Mouse (Mus musculus): ENCODE measurements around the gene Donson. TPM values are rescaled to one million over a fixed set of nuclear protein-coding genes. Genes with fewer than 3 reads are reported as not detected.
"Not testable (repeated sequence)": the region's sequence is repeated elsewhere in the genome, so short reads cannot be mapped to it uniquely, and the experiment has no call there.

The Donson gene
- polyA plus RNA-seq, 1 experiment from 2014 or later = 12.3 TPM

- WGBS = under 1% methylated on average over 67 of the region's 70 CpGs
- peak within 1 kb of the TSS; percentile 81 to 84 for H3K4me3 ChIP-seq (ENCODE audit: control insufficient read depth in 1 of 2, insufficient read depth in 1 of 2, low read depth in 1 of 2, low read length in 2 of 2)
- ATAC-seq (ENCODE audit: insufficient number of reproducible peaks, insufficient read depth, low FRiP score, low read depth) = peak; percentile 94
These were observed 40.9 kb downstream of the Donson start, which contains the start of gene Son for GRCm38 (mm10) chr16:91647461-91648219. TSS of gene Son (plus strand) at chr16:91647506.

DNA sequence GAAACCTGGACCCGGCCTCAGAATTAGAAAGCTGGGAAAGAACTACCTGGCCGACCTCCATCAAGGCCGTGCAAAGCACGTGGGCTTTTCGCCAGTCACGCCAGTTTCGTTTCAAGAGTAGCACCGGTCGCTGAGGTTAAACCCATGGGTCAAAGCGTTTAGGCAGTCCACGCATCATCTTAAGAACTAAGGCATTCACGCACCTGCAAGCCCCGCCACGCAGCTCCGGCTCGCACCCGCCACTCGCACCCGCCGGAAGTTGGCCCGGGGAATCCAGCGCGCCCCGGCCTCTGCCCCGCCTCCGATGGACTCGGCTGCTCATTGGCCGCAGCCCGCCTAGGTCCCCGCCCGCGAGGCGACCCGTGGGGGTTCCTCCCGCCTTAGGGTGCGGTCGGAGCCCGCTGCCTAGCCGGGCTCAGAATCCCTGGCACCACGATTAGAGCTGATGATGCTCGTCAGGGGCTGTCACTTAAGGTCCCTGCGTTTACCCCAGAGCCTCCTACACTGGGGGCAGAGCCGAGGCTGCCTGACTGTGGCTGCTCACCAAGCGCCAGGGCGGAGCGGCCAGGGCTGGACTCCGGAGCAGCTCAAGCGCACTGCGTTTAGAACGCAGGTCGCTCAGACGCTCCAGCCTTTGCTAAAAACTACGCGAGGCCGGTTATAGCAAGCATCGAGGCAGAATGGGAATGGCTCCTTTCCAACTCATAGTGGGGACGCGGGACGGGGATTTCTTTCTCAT lies 41.7 kb downstream of the Donson start, which contains the start of gene Gart:
Gart (minus strand) TSS at position 272 of the 739 bp plus-strand sequence.
- no peaks in the 10 kb centered on the region for H3K27me3 ChIP-seq (ENCODE audit: control insufficient read depth, insufficient read depth, low read length)
- H3K27ac ChIP-seq (replicated peaks in 1 of 2; ENCODE audit: control insufficient read depth in 1 of 2, insufficient read depth in 1 of 2, low read depth in 2 of 2, low read length in 2 of 2) = peak within 1 kb of the TSS; percentile 97 to 98
- H3K4me3 ChIP-seq (ENCODE audit: control insufficient read depth in 1 of 2, insufficient read depth in 1 of 2, low read depth in 1 of 2, low read length in 2 of 2) = peak within 1 kb of the TSS; percentile 81 to 84
- ATAC-seq (ENCODE audit: insufficient number of reproducible peaks, insufficient read depth, low FRiP score, low read depth) = peak; percentile 88
- H3K36me3 ChIP-seq (ENCODE audit: control insufficient read depth, insufficient read depth, low read length) = peaks cover 19% of the 10 kb centered on the region
- H3K9ac ChIP-seq (ENCODE audit: low read length) = peak within 1 kb of the TSS; percentile 97
- peaks cover 2 to 9% of the 10 kb centered on the region in 2 experiments; a peak in 3 of 4 replicates for H3K4me1 ChIP-seq (ENCODE audit: control insufficient read depth in 2 of 2, insufficient read depth in 2 of 2, low read length in 2 of 2)
- H3K9me3 ChIP-seq (ENCODE audit: control insufficient read depth, low read length) = no peaks in the 10 kb centered on the region
- H3K4me2 ChIP-seq (ENCODE audit: low read length) = peak within 1 kb of the TSS; percentile 92
- WGBS = under 1% methylated on average over 59 of the region's 59 CpGs

More at GRCm38 (mm10) chr16:91647461-91648219, 40.9 kb downstream of the Donson start, which contains the start of gene Son:
- H3K27ac ChIP-seq (replicated peaks in 1 of 2; ENCODE audit: control insufficient read depth in 1 of 2, insufficient read depth in 1 of 2, low read depth in 2 of 2, low read length in 2 of 2) = peak within 1 kb of the TSS; percentile 97 to 98
- H3K36me3 ChIP-seq (ENCODE audit: control insufficient read depth, insufficient read depth, low read length) = peaks cover 19% of the 10 kb centered on the region
- H3K4me2 ChIP-seq (ENCODE audit: low read length) = peak within 1 kb of the TSS; percentile 92
- H3K9me3 ChIP-seq (ENCODE audit: control insufficient read depth, low read length) = no peaks in the 10 kb centered on the region
- no peaks in the 10 kb centered on the region for H3K27me3 ChIP-seq (ENCODE audit: control insufficient read depth, insufficient read depth, low read length)
- peak within 1 kb of the TSS; percentile 97 for H3K9ac ChIP-seq (ENCODE audit: low read length)
- H3K4me1 ChIP-seq (ENCODE audit: control insufficient read depth in 2 of 2, insufficient read depth in 2 of 2, low read length in 2 of 2) = peaks cover 2 to 9% of the 10 kb centered on the region in 2 experiments

DNA sequence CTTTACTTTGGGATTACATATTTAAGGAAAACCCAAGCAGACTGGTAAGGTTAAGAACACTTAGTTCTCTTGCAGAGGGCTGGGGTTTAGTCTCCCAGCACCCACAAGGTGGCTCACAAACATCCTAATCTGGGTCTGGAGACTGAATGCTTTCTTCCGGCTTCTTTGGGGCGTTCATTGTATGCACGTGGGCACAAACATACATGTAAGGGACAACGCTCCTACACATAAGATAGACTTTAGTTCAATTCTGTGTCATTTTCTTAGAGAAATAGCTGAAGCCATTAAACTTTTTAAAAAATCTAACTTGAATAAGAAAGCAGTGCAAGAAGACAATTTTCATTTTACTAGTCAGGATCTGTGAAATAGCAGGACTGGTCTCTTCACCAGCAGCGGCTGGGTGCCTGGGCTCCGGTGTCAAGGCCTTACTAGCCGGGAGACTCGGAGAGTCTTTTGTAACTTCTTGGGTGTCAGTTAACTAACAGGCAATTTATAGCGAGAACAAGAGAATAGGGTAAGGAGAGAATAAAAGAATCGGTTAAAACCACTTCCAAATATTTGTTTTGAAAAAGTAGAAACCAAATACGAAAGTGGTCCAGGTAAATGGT lies 42.5 kb downstream of the Donson start:
- Histone ChIP-seq H3K4me2 (ENCODE audit: low read length) (peak overlapping the region; percentile 92), H3K4me3 (ENCODE audit: control insufficient read depth in 1 of 2, insufficient read depth in 1 of 2, low read depth in 1 of 2, low read length in 2 of 2) (peak overlapping the region; percentile 79 to 84), H3K9me3 (ENCODE audit: control insufficient read depth, low read length) (no peaks in the 10 kb centered on the region), H3K27ac (replicated peaks in 1 of 2; ENCODE audit: control insufficient read depth in 1 of 2, insufficient read depth in 1 of 2, low read depth in 2 of 2, low read length in 2 of 2) (peak overlapping the region; percentile 62 to 97), H3K36me3 (ENCODE audit: control insufficient read depth, insufficient read depth, low read length) (peaks cover 19% of the 10 kb centered on the region), H3K27me3 (ENCODE audit: control insufficient read depth, insufficient read depth, low read length) (no peaks in the 10 kb centered on the region), H3K4me1 (ENCODE audit: control insufficient read depth in 2 of 2, insufficient read depth in 2 of 2, low read length in 2 of 2) (peaks cover 2 to 9% of the 10 kb centered on the region in 2 experiments; a peak in 3 of 4 replicates), H3K9ac (ENCODE audit: low read length) (peak overlapping the region; percentile 80)
- 2% methylated on average over 11 of the region's 11 CpGs for WGBS
- no peak for ATAC-seq (ENCODE audit: insufficient number of reproducible peaks, insufficient read depth, low FRiP score, low read depth)

DNA sequence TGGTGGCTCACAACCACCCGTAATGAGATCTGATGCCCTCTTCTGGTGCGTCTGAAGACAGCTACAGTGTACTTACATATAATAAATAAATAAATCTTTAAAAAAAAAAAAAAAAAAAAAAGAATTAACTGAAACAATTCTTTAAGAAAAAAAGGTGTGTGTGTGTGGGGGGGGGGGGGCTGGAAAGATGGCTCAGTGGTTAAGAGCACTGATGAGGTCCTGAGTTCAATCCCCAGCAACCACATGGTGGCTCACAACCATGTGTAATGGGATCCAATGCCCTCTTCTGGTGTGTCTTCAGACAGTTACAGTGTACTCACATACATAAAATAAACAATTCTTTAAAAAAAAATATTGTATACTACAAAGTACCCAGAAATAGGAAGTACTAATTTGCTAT lies 43.1 kb downstream of the Donson start:
- not testable (repeated sequence) for H3K9ac ChIP-seq (ENCODE audit: low read length); ATAC-seq (ENCODE audit: insufficient number of reproducible peaks, insufficient read depth, low FRiP score, low read depth); H3K27me3 ChIP-seq (ENCODE audit: control insufficient read depth, insufficient read depth, low read length); H3K4me3 ChIP-seq (ENCODE audit: control insufficient read depth in 1 of 2, insufficient read depth in 1 of 2, low read depth in 1 of 2, low read length in 2 of 2); H3K27ac ChIP-seq (replicated peaks in 1 of 2; ENCODE audit: control insufficient read depth in 1 of 2, insufficient read depth in 1 of 2, low read depth in 2 of 2, low read length in 2 of 2); H3K9me3 ChIP-seq (ENCODE audit: control insufficient read depth, low read length); H3K4me1 ChIP-seq (ENCODE audit: control insufficient read depth in 2 of 2, insufficient read depth in 2 of 2, low read length in 2 of 2)
- H3K4me2 ChIP-seq (ENCODE audit: low read length) = peak overlapping the region; percentile 92
- WGBS = no CpG with 5 or more reads among the region's 2 CpGs
- H3K36me3 ChIP-seq (ENCODE audit: control insufficient read depth, insufficient read depth, low read length) = peaks cover 25% of the 10 kb centered on the region

DNA sequence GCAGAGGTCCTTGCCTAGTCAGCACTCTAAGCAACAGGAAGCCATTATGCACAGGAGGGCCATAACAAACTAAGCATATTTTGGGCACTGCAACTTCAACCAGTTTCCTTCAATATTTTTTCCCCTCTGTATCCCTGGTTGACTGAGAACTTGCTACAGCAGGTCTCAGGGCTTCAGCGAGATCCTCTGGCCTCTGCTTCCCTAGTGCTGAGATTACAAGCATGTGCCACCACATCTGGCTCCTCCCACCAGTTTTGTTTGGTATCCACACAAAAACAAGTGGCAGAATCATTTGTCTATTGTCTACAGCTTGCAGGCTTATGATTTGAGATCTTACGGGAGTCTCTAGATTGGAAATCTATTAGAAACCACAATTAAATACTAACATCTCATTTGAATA lies 43.7 kb downstream of the Donson start:
- Histone ChIP-seq H3K4me1 (ENCODE audit: control insufficient read depth in 2 of 2, insufficient read depth in 2 of 2, low read length in 2 of 2) (peaks cover 2 to 9% of the 10 kb centered on the region in 2 experiments; a peak in 3 of 4 replicates), H3K27ac (replicated peaks in 1 of 2; ENCODE audit: control insufficient read depth in 1 of 2, insufficient read depth in 1 of 2, low read depth in 2 of 2, low read length in 2 of 2) (no peak overlapping the region), H3K9ac (ENCODE audit: low read length) (no peak overlapping the region), H3K4me3 (ENCODE audit: control insufficient read depth in 1 of 2, insufficient read depth in 1 of 2, low read depth in 1 of 2, low read length in 2 of 2) (no peak overlapping the region), H3K4me2 (ENCODE audit: low read length) (no peak overlapping the region), H3K36me3 (ENCODE audit: control insufficient read depth, insufficient read depth, low read length) (peaks cover 30% of the 10 kb centered on the region), H3K27me3 (ENCODE audit: control insufficient read depth, insufficient read depth, low read length) (no peaks in the 10 kb centered on the region), H3K9me3 (ENCODE audit: control insufficient read depth, low read length) (no peaks in the 10 kb centered on the region)
- WGBS = 88% methylated on average over 2 of the region's 2 CpGs
- ATAC-seq (ENCODE audit: insufficient number of reproducible peaks, insufficient read depth, low FRiP score, low read depth) = no peak

GRCm38 (mm10) chr16:91640171-91640570 lies 48.4 kb downstream of the Donson start:
- H3K36me3 ChIP-seq (ENCODE audit: control insufficient read depth, insufficient read depth, low read length) = peaks cover 77% of the 10 kb centered on the region
- no peak for ATAC-seq (ENCODE audit: insufficient number of reproducible peaks, insufficient read depth, low FRiP score, low read depth)
- no peak overlapping the region for H3K27ac ChIP-seq (replicated peaks in 1 of 2; ENCODE audit: control insufficient read depth in 1 of 2, insufficient read depth in 1 of 2, low read depth in 2 of 2, low read length in 2 of 2)
- H3K9me3 ChIP-seq (ENCODE audit: control insufficient read depth, low read length) = no peaks in the 10 kb centered on the region
- WGBS = 93% methylated on average over 8 of the region's 8 CpGs
- no peak overlapping the region for H3K4me2 ChIP-seq (ENCODE audit: low read length)
- no peak overlapping the region for H3K9ac ChIP-seq (ENCODE audit: low read length)
- H3K4me3 ChIP-seq (ENCODE audit: control insufficient read depth in 1 of 2, insufficient read depth in 1 of 2, low read depth in 1 of 2, low read length in 2 of 2) = no peak overlapping the region
- H3K27me3 ChIP-seq (ENCODE audit: control insufficient read depth, insufficient read depth, low read length) = no peaks in the 10 kb centered on the region
- H3K4me1 ChIP-seq (ENCODE audit: control insufficient read depth in 2 of 2, insufficient read depth in 2 of 2, low read length in 2 of 2) = no peaks in the 10 kb centered on the region; a peak in 1 of 4 replicates

GRCm38 (mm10) chr16:91639636-91640035 lies 48.9 kb downstream of the Donson start:
- ATAC-seq (ENCODE audit: insufficient number of reproducible peaks, insufficient read depth, low FRiP score, low read depth) = no peak
- H3K9me3 ChIP-seq (ENCODE audit: control insufficient read depth, low read length) = no peaks in the 10 kb centered on the region
- H3K9ac ChIP-seq (ENCODE audit: low read length) = no peak overlapping the region
- peaks cover 82% of the 10 kb centered on the region for H3K36me3 ChIP-seq (ENCODE audit: control insufficient read depth, insufficient read depth, low read length)
- 91% methylated on average over 2 of the region's 2 CpGs for WGBS
- no peak overlapping the region for H3K4me3 ChIP-seq (ENCODE audit: control insufficient read depth in 1 of 2, insufficient read depth in 1 of 2, low read depth in 1 of 2, low read length in 2 of 2)
- H3K4me1 ChIP-seq (ENCODE audit: control insufficient read depth in 2 of 2, insufficient read depth in 2 of 2, low read length in 2 of 2) = no peaks in the 10 kb centered on the region; a peak in 1 of 4 replicates
- H3K27ac ChIP-seq (replicated peaks in 1 of 2; ENCODE audit: control insufficient read depth in 1 of 2, insufficient read depth in 1 of 2, low read depth in 2 of 2, low read length in 2 of 2) = no peak overlapping the region
- no peaks in the 10 kb centered on the region for H3K27me3 ChIP-seq (ENCODE audit: control insufficient read depth, insufficient read depth, low read length)
- H3K4me2 ChIP-seq (ENCODE audit: low read length) = no peak overlapping the region
